In genomic region chr2:173253761-173254662, GRCm38 (mm10) we compare ENCODE assay signal across 9 mouse cellular contexts. TPM values are rescaled to one million over a fixed set of nuclear protein-coding genes. Genes with fewer than 3 reads are reported as not detected.
DNase-seq lines count a peak whose midpoint lies in the region; ATAC-seq and TF ChIP-seq lines count a peak whose summit lies in the region.
"Had no signal": no experiment of that assay in that cellular context is flagged by ENCODE, and none has a peak within 500 bp of the region (broad histone marks: within the 10 kb centered on the region; RNA-seq: fewer than 3 reads in every experiment).

No protein-coding gene starts in this region.

- no peaks in the 10 kb centered on the region for H3K9me3 ChIP-seq in lung, postnatal 0 days (ENCODE audit: low read length)
- no peaks in the 10 kb centered on the region for H3K9me3 ChIP-seq in hindbrain, embryonic 10.5 days
- no peaks in the 10 kb centered on the region for H3K9me3 ChIP-seq in stomach, embryonic 14.5 days (ENCODE audit: control insufficient read depth, low read depth, low read length)

- H3K27me3 ChIP-seq in lung, postnatal 0 days (replicated peaks; ENCODE audit: insufficient read depth, low read length) = no peaks in the 10 kb centered on the region
- H3K27me3 ChIP-seq in hindbrain, embryonic 10.5 days (ENCODE audit: insufficient read depth, poor library complexity, severe bottlenecking) = peaks cover 28% of the 10 kb centered on the region
- no peaks in the 10 kb centered on the region for H3K27me3 ChIP-seq in stomach, embryonic 14.5 days (ENCODE audit: control insufficient read depth, insufficient read depth, low read length)

- WGBS in lung, postnatal 0 days = 27% methylated on average over 26 of the region's 26 CpGs
- 27% methylated on average over 26 of the region's 26 CpGs for WGBS in hindbrain, embryonic 10.5 days
- 12% methylated on average over 26 of the region's 26 CpGs for WGBS in stomach, embryonic 14.5 days

- no peak overlapping the region for H3K9ac ChIP-seq in lung, postnatal 0 days (replicated peaks; ENCODE audit: low read depth)
- peak overlapping the region; percentile 18; the same call in 1 of the 2 replicates for H3K9ac ChIP-seq in stomach, embryonic 14.5 days (replicated peaks; ENCODE audit: low read depth, low read length)

- H3K36me3 ChIP-seq in lung, postnatal 0 days (ENCODE audit: insufficient read depth, low read length) = no peaks in the 10 kb centered on the region
- no peaks in the 10 kb centered on the region for H3K36me3 ChIP-seq in hindbrain, embryonic 10.5 days
- H3K36me3 ChIP-seq in stomach, embryonic 14.5 days (ENCODE audit: control insufficient read depth, insufficient read depth, low read length) = no peaks in the 10 kb centered on the region

- TF ChIP-seq EP300 in lung, postnatal 0 days (IDR thresholded peaks at IDR 0.05) = no peak

- no peak overlapping the region for H3K4me2 ChIP-seq in lung, postnatal 0 days (replicated peaks; ENCODE audit: low read depth, low read length)
- H3K4me2 ChIP-seq in stomach, embryonic 14.5 days (replicated peaks; ENCODE audit: low read depth, low read length) = peak overlapping the region; percentile 25

- H3K4me1 ChIP-seq in lung, postnatal 0 days (ENCODE audit: insufficient read depth, low read depth, low read length) = peaks cover 42% of the 10 kb centered on the region; the same call in 1 of the 2 replicates
- H3K4me1 ChIP-seq in hindbrain, embryonic 10.5 days (replicated peaks) = peaks cover 100% of the 10 kb centered on the region
- peaks cover 96% of the 10 kb centered on the region for H3K4me1 ChIP-seq in stomach, embryonic 14.5 days (ENCODE audit: control insufficient read depth, insufficient read depth, low read length)

- TF ChIP-seq CTCF in lung, postnatal 0 days (IDR thresholded peaks at IDR 0.05) = no peak

- peak; percentile 61 for DNase-seq in lung, postnatal 0 days (ENCODE audit: low spot score)
- no peak for DNase-seq in lung, postnatal 36 days
- DNase-seq in hindbrain, embryonic 10.5 days (ENCODE audit: low spot score) = peak; percentile 31
- peak; percentile 80 for DNase-seq in kidney, postnatal 14 days
- no peak for DNase-seq in natural killer cell, adult 2 months (ENCODE audit: low spot score in 2 of 2)
- no peak for DNase-seq in cerebellum, adult 11-12 months
- DNase-seq in adrenal gland, postnatal 10 days = no peak

- 0 out of 2 replicates have a peak overlapping the region, but pooled peaks have one; percentile 5 for H3K27ac ChIP-seq in lung, postnatal 0 days (ENCODE audit: low read length)
- peak overlapping the region; percentile 79 for H3K27ac ChIP-seq in hindbrain, embryonic 10.5 days
- H3K27ac ChIP-seq in stomach, embryonic 14.5 days (ENCODE audit: low read length) = peak overlapping the region; percentile 83

- peak; percentile 6; the same call in 1 of the 2 replicates for ATAC-seq in lung, postnatal 0 days
- ATAC-seq in stomach, embryonic 14.5 days (ENCODE audit: insufficient number of reproducible peaks, insufficient read depth, low FRiP score, low read depth) = no peak

- H3K4me3 ChIP-seq in lung, postnatal 0 days (ENCODE audit: low read depth, low read length) = no peak overlapping the region
- H3K4me3 ChIP-seq in hindbrain, embryonic 10.5 days = peak overlapping the region; percentile 23
- no peak overlapping the region for H3K4me3 ChIP-seq in stomach, embryonic 14.5 days (ENCODE audit: low read depth, low read length)

RNA-seq across cellular contexts. Expression of gene Pmepa1, which starts 22.3 kb away (rescaled TPM):
- polyA plus RNA-seq in lung, postnatal 0 days (2015; fragmentation: Nextera tagmentation; extraction: Ambion mirVana) = 9.8 and 11.1 TPM in 2 replicates
- 1.3 and 2.9 TPM in 2 replicates for polyA plus RNA-seq in hindbrain, embryonic 10.5 days (2016; fragmentation: Nextera tagmentation; extraction: Ambion mirVana)
- 13.3 and 14.8 TPM in 2 replicates for polyA plus RNA-seq in stomach, embryonic 14.5 days (2014; fragmentation: Nextera tagmentation; extraction: Ambion mirVana)
- 100 to 1,000 TPM in 1 of 2 experiments, 10 to 100 TPM in 1; 83.1 to 111 TPM for total RNA-seq in adrenal gland, postnatal 10 days (2021)

RNA-seq across cellular contexts. Expression of gene Zbp1, which starts 35.3 kb away (rescaled TPM):
- polyA plus RNA-seq in lung, postnatal 0 days (2015; fragmentation: Nextera tagmentation; extraction: Ambion mirVana) = 1.1 and 2.5 TPM in 2 replicates
- 0.17 and 0.73 TPM in 2 replicates for polyA plus RNA-seq in hindbrain, embryonic 10.5 days (2016; fragmentation: Nextera tagmentation; extraction: Ambion mirVana)
- 0.91 TPM in 1 of 2 replicates, not detected in the other for polyA plus RNA-seq in stomach, embryonic 14.5 days (2014; fragmentation: Nextera tagmentation; extraction: Ambion mirVana)
- total RNA-seq in adrenal gland, postnatal 10 days (2021) = 1 to 10 TPM in 1 of 2 experiments, under 1 TPM in 1; 0.90 to 2.3 TPM
- total RNA-seq: layer of hippocampus, postnatal 14 days had no signal

Comparison
In these comparisons a context has a peak if more than half of its experiments do, and no peak if none do; other contexts are left out.
1. DNase-seq: peak in lung, postnatal 0 days (single experiment), hindbrain, embryonic 10.5 days (single experiment) and kidney, postnatal 14 days (single experiment); none in lung, postnatal 36 days (single experiment), natural killer cell, adult 2 months (0 of 2), cerebellum, adult 11-12 months (single experiment) and adrenal gland, postnatal 10 days (single experiment).
2. H3K27ac ChIP-seq: peak in every context shown above with its lines; median percentile 83 in stomach, embryonic 14.5 days; 79 in hindbrain, embryonic 10.5 days; 5 in lung, postnatal 0 days.